Mouse (Mus musculus) hematopoietic multipotent progenitor cell, adult 10-12 weeks (in vitro differentiated cells): ENCODE results near the gene Gm8122. TPM values are rescaled to one million over a fixed set of nuclear protein-coding genes. Genes with fewer than 3 reads are reported as not detected.

Experiments used
- polyA plus RNA-seq: library from polyadenylated mRNA; stranded (reverse); fragments of >175 nt; gene quantifications from 2 replicates; pipeline ENCODE4 v1.2.3, GENCODE M21; 2012; ENCODE audit warnings: low replicate concordance

Gene Gm8122
- not detected in 2 replicates for polyA plus RNA-seq

GRCm38 (mm10) chr14:43235204-43235603, at the start of gene Gm8122:
Gene Gm8122 (minus strand): TSS chr14:43235304.

GRCm38 (mm10) chr14:43274986-43275511, 39.9 kb upstream of the Gm8122 start, which contains the start of gene Gm9732:
Gene Gm9732 (plus strand): TSS chr14:43275036.

DNA sequence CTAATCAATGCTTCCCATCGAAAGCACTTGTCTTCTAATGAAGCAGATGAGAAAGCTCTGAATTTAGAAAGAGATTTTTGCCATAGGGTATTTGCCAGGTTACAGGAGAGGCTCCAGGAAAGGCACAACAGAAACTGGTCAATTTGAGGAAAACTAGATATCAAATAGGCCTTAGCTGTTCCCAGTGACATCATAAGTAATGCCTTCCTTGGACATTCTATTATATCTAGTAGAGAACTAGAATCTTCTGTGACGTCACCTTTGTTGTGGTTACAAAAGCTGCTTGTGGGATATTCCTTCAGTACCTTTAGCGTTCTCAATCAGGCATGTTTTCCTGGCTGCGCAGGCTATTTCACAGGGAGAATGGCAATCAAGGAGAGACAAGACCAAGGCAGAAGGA, 23.2 kb upstream of the Gm8122 start, which contains the start of gene Gm8126:
Gene Gm8126, plus strand, starts transcription at position 301 of the 400 bp plus-strand sequence.

Other genes starting within 250 kb of the Gm8122 start
- not detected in 2 replicates for gene Gm8082, start 241.7 kb downstream of the Gm8122 start, polyA plus RNA-seq
- gene Gm10376, start 219.7 kb downstream of the Gm8122 start, polyA plus RNA-seq = not detected in 2 replicates
- gene Gm8094, start 158.7 kb downstream of the Gm8122 start, polyA plus RNA-seq = not detected in 2 replicates
- gene Gm8104, start 134.7 kb downstream of the Gm8122 start, polyA plus RNA-seq = not detected in 2 replicates
- not detected in 2 replicates for gene Gm7233, start 55.4 kb downstream of the Gm8122 start, polyA plus RNA-seq
- gene Gm8126, start 23.3 kb upstream of the Gm8122 start, polyA plus RNA-seq = not detected in 2 replicates
- 0.09 TPM in 1 of 2 replicates, not detected in the other for gene Gm9732, start 39.7 kb upstream of the Gm8122 start, polyA plus RNA-seq
- gene Gm8127, start 58.5 kb upstream of the Gm8122 start, polyA plus RNA-seq = not detected in 2 replicates
- gene 1700001F09Rik, start 112.5 kb upstream of the Gm8122 start, polyA plus RNA-seq = not detected in 2 replicates
- not detected in 2 replicates for gene Gm8138, start 181.0 kb upstream of the Gm8122 start, polyA plus RNA-seq